Mouse (Mus musculus): ENCODE data around the gene Wfdc9.

DNA sequence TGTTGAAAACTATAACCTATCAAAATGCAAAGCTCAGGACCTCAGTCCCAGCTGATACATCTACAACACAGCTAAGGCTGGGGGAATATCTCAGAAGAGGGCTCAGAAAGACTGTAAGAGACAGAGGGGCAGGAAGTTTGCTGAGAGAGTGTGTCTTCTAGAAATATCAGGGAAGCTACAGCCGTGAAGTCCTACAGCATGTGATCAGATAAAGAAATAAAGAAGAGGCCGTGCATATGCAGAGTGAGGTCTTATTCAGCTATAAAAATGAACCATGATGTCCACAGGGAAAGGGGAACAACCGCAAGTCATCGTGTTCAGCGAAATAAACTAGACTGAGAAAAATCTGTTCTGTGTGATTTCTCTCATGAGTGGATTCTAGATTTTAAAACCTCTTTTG lies 13.9 kb upstream of the Wfdc9 start:
- TF ChIP-seq CTCF (IDR thresholded peaks at IDR 0.05; ENCODE audit: borderline replicate concordance, control insufficient read depth, extremely low read depth, insufficient read depth, low read length, poor library complexity): no peak
- no peak for TF ChIP-seq POLR2A (IDR thresholded peaks at IDR 0.05; ENCODE audit: control insufficient read depth, extremely low read depth, insufficient read depth, low read length, poor library complexity)
